Mouse (Mus musculus) retina, embryonic 14.5 days (tissue): Measurements from ENCODE around the gene Cnrip1.
"Not testable (repeated sequence)": the region's sequence is repeated elsewhere in the genome, so short reads cannot be mapped to it uniquely, and the experiment has no call there.

Experiments
- DNase-seq: peaks from one replicate; pipeline ENCODE4 v3.0.0-alpha.2; 2015; ENCODE audit warnings: low spot score

Cnrip1 gene

GRCm38 (mm10) chr11:17051545-17052475 lies at the start of gene Cnrip1, which contains the start of gene Plek:
Gene Cnrip1, plus strand, starts transcription at chr11:17051586.
Gene Plek, minus strand, starts transcription at chr11:17052381.
- peak; percentile 77 for DNase-seq

GRCm38 (mm10) chr11:17002739-17003373 lies 48.5 kb upstream of the Cnrip1 start:
- DNase-seq = no peak

GRCm38 (mm10) chr11:17003757-17004156 lies 47.6 kb upstream of the Cnrip1 start:
- no peak for DNase-seq

- no peak for DNase-seq
These were observed 46.2 kb upstream of the Cnrip1 start for GRCm38 (mm10) chr11:17004899-17005846.

GRCm38 (mm10) chr11:17006526-17006925 lies 44.9 kb upstream of the Cnrip1 start:
- not testable (repeated sequence) for DNase-seq

GRCm38 (mm10) chr11:17007517-17008173 lies 43.7 kb upstream of the Cnrip1 start:
- DNase-seq = no peak

- no peak for DNase-seq
These were observed 42.9 kb upstream of the Cnrip1 start for GRCm38 (mm10) chr11:17008498-17008941.

- DNase-seq = no peak
These were observed 38.4 kb upstream of the Cnrip1 start for GRCm38 (mm10) chr11:17012948-17013347.

- DNase-seq = no peak
These were observed 32.1 kb upstream of the Cnrip1 start for GRCm38 (mm10) chr11:17019328-17019727.

- DNase-seq = no peak
These were observed 28.2 kb upstream of the Cnrip1 start for GRCm38 (mm10) chr11:17023206-17023605.

GRCm38 (mm10) chr11:17023984-17024383 lies 27.4 kb upstream of the Cnrip1 start:
- DNase-seq = no peak

- no peak for DNase-seq
These were observed 5.6 kb upstream of the Cnrip1 start for GRCm38 (mm10) chr11:17045806-17046205.

- DNase-seq = peak; percentile 51
These were observed 1.2 kb downstream of the Cnrip1 start for GRCm38 (mm10) chr11:17052476-17053049.

GRCm38 (mm10) chr11:17069360-17069759 lies 18.0 kb downstream of the Cnrip1 start:
- not testable (repeated sequence) for DNase-seq

GRCm38 (mm10) chr11:17075656-17076055 lies 24.3 kb downstream of the Cnrip1 start:
- no peak for DNase-seq

GRCm38 (mm10) chr11:17082086-17082485 lies 30.7 kb downstream of the Cnrip1 start:
- DNase-seq = no peak

GRCm38 (mm10) chr11:17082953-17083352 lies 31.6 kb downstream of the Cnrip1 start:
- DNase-seq = peak; percentile 51

GRCm38 (mm10) chr11:17083455-17083854 lies 32.1 kb downstream of the Cnrip1 start:
- no peak for DNase-seq

GRCm38 (mm10) chr11:17083866-17084265 lies 32.5 kb downstream of the Cnrip1 start:
- no peak for DNase-seq

- DNase-seq = no peak
These were observed 34.7 kb downstream of the Cnrip1 start for GRCm38 (mm10) chr11:17086106-17086505.

GRCm38 (mm10) chr11:17106936-17107335 lies 55.5 kb downstream of the Cnrip1 start:
- DNase-seq = no peak
